Mouse (Mus musculus) forebrain, embryonic 15.5 days (tissue): ENCODE results near the gene Hist1h3f. TPM values are rescaled to one million over a fixed set of nuclear protein-coding genes. Genes with fewer than 3 reads are reported as not detected.
"Not testable (repeated sequence)": the region's sequence is repeated elsewhere in the genome, so short reads cannot be mapped to it uniquely, and the experiment has no call there.

Source experiments
- ATAC-seq: fragments of 200-750 bp; cut with Nextera tagmentation; replicated peaks from 2 replicates; pipeline ENCODE4 v1.8.0; 2017; ENCODE audit warnings: mild to moderate bottlenecking, moderate TSS enrichment, moderate library complexity
- H3K27ac ChIP-seq: fragments of 300-500 bp; sonication (generic); replicated peaks from 2 replicates; pipeline ENCODE4 v1.5.1; 2015; ENCODE audit warnings: mild to moderate bottlenecking, inconsistent platforms
- H3K27me3 ChIP-seq: fragments of 300-500 bp; sonication (generic); 2 replicates; pipeline ENCODE4 v1.6.1; 2015; ENCODE audit warnings: inconsistent platforms
- H3K36me3 ChIP-seq: fragments of 300-500 bp; sonication (generic); 2 replicates; pipeline ENCODE4 v1.6.1; 2015; ENCODE audit warnings: mild to moderate bottlenecking, inconsistent platforms
- H3K4me1 ChIP-seq: fragments of 300-500 bp; sonication (generic); 2 replicates; pipeline ENCODE4 v1.6.1; 2015; ENCODE audit warnings: inconsistent platforms
- H3K4me2 ChIP-seq: fragments of 300-500 bp; sonication (generic); replicated peaks from 2 replicates; pipeline ENCODE4 v1.6.1; 2015; ENCODE audit warnings: mild to moderate bottlenecking, inconsistent platforms
- H3K4me3 ChIP-seq: fragments of 300-500 bp; sonication (generic); 2 replicates; pipeline ENCODE4 v1.5.1; 2015; ENCODE audit warnings: mild to moderate bottlenecking, inconsistent platforms
- H3K9ac ChIP-seq: fragments of 300-500 bp; sonication (generic); replicated peaks from 2 replicates; pipeline ENCODE4 v1.6.1; 2015; ENCODE audit warnings: mild to moderate bottlenecking, inconsistent platforms
- H3K9me3 ChIP-seq: fragments of 300-500 bp; sonication (generic); 2 replicates; pipeline ENCODE4 v1.6.1; 2016; ENCODE audit warnings: inconsistent platforms
- WGBS: fragments of 180-500 bp; shearing (Covaris S2); methylation state at CpG from one replicate; pipeline ENCODE4 v1.1.7; 2015; ENCODE audit warnings: mixed read lengths; 5-methylcytosine and 5-hydroxymethylcytosine counted together
- polyA plus RNA-seq: library from polyadenylated mRNA; unstranded; fragments of >200 nt; fragmentation: Nextera tagmentation; extraction: Ambion mirVana; gene quantifications from 2 replicates; pipeline ENCODE4 v1.2.1, GENCODE M21; 2015

Hist1h3f gene
- polyA plus RNA-seq, 1 experiment from 2014 or later: 0.94 TPM

DNA sequence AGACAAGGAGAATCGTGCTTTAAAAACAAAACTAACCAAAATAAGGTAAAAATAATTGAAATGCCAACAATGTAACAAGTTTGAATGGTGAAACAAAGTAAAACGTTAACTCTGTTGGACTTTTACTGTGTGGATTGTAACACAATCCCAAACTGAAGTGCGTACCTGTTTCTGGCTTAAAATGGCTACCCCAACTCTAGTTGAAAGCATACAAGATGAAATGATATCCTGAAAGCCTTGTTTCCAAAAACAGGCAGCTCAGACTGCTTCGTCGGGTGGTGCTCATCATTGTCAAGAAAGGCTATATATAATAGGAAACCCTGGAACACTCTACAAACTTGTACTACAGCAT is 17.7 kb downstream of the Hist1h3f start:
- H3K27me3 ChIP-seq, ATAC-seq, H3K9me3 ChIP-seq, H3K36me3 ChIP-seq: not testable (repeated sequence)
- H3K4me1 ChIP-seq: peaks cover 14% of the 10 kb centered on the region
- H3K27ac ChIP-seq: peak overlapping the region; percentile 97
- peak overlapping the region; percentile 41 for H3K4me2 ChIP-seq
- H3K9ac ChIP-seq: peak overlapping the region; percentile 72
- peak overlapping the region; percentile 50 for H3K4me3 ChIP-seq
- WGBS: 0% methylated on average over 2 of the region's 5 CpGs

DNA sequence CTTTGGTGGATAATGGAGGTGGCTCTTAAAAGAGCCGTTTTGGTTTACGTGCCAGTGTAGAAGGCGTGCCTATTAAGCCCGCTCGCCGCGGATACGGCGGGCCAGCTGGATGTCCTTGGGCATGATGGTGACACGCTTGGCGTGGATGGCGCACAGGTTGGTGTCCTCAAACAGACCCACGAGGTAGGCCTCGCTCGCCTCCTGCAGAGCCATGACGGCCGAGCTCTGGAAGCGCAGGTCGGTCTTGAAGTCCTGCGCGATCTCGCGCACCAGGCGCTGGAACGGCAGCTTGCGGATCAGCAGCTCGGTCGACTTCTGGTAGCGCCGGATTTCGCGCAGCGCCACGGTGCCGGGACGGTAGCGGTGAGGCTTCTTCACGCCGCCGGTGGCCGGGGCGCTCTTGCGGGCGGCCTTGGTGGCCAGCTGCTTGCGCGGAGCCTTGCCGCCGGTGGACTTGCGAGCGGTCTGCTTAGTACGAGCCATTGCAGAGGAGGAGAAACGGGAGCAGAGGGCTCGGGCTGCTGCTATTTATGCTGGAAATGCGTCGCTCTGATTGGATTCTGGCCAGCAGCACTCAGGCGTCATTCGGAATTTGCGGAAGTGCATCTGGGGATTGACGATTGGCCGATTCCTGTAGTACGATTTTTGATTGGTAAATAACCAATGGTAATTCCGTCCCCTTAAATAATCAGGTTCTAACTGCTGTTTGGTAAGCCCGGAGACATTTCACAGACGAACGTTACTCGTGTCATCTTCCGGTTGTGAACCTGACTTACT is 18.2 kb downstream of the Hist1h3f start, which contains the start of gene Hist1h3e:
Gene Hist1h3e, minus strand, starts transcription at position 487 of the 777 bp plus-strand sequence.
- H3K4me1 ChIP-seq, H3K36me3 ChIP-seq, H3K9me3 ChIP-seq, H3K27me3 ChIP-seq: not testable (repeated sequence)
- under 1% methylated on average over 37 of the region's 67 CpGs for WGBS
- peak within 1 kb of the TSS; percentile 65 for H3K4me2 ChIP-seq
- ATAC-seq: peak; percentile 95
- peak within 1 kb of the TSS; percentile 72 for H3K9ac ChIP-seq
- peak within 1 kb of the TSS; percentile 50 for H3K4me3 ChIP-seq
- H3K27ac ChIP-seq: peak within 1 kb of the TSS; percentile 97

DNA sequence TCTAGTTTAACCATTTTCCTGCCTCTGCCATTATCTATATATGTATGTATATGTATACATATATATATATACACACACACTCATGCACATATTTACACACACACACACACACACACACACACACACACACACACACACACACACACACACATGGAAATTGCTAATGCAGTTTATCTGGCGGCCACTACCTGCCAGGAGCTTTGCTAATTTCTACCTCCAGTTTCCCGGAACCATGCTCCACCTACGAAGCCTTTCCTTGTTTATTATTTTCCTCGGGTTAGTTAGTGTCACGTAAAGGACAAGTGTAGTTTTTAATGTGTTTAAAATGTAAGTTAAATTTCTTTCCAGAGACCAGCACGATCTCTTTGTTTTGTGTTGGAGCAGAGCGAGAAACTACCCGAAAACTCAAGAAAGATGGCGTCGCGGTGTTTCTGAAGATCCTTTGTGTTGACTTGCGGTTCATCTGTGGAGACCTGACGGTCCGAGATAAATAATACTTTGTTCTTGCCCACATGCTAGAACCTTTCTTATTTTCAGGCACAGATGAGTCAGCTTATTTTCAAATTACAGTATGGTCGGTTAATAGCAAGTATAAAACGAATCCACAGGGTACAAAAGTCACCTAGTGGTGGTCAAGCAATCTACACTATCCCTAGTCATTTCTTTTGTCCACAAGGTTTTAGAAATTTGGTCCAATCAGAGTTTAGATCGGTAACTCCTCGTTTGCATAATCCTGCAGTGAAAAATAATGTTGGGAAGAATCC is 19.0 kb downstream of the Hist1h3f start:
- H3K36me3 ChIP-seq: no peaks in the 10 kb centered on the region
- H3K4me1 ChIP-seq: peaks cover 9% of the 10 kb centered on the region; the same call in 1 of the 2 replicates
- peak overlapping the region; percentile 97 for H3K27ac ChIP-seq
- under 1% methylated on average over 18 of the region's 18 CpGs for WGBS
- no peaks in the 10 kb centered on the region for H3K9me3 ChIP-seq
- H3K4me2 ChIP-seq: peak overlapping the region; percentile 65
- peak; percentile 50 for ATAC-seq
- H3K4me3 ChIP-seq: peak overlapping the region; percentile 50
- peak overlapping the region; percentile 56 for H3K9ac ChIP-seq
- no peaks in the 10 kb centered on the region for H3K27me3 ChIP-seq

DNA sequence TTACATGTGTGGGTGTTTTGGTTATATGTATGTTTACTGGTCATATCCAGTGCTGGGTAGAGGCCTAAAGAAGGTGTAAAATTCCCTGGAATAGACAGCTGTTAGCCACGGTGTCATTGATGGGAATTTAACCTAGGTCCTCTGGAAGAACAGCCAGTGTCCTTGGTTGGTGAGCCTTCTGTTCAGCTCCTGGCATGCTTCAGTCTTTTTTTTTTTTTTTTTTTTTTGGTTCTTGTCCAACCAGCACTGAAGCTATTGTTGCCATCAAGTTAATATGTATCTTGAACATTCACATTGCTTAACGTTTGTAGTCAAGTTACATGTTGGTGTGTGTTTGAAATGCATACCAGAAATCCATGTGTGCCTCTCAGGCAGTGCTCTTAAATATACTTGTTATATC is 20.6 kb downstream of the Hist1h3f start:
- no peak for ATAC-seq
- Histone ChIP-seq H3K27me3 (no peaks in the 10 kb centered on the region), H3K4me3 (no peak overlapping the region), H3K4me2 (no peak overlapping the region), H3K9me3 (no peaks in the 10 kb centered on the region), H3K36me3 (no peaks in the 10 kb centered on the region), H3K27ac (peak overlapping the region; percentile 97; the same call in 1 of the 2 replicates), H3K9ac (no peak overlapping the region), H3K4me1 (peaks cover 9% of the 10 kb centered on the region; the same call in 1 of the 2 replicates)
- WGBS: 90% methylated on average over 2 of the region's 2 CpGs

DNA sequence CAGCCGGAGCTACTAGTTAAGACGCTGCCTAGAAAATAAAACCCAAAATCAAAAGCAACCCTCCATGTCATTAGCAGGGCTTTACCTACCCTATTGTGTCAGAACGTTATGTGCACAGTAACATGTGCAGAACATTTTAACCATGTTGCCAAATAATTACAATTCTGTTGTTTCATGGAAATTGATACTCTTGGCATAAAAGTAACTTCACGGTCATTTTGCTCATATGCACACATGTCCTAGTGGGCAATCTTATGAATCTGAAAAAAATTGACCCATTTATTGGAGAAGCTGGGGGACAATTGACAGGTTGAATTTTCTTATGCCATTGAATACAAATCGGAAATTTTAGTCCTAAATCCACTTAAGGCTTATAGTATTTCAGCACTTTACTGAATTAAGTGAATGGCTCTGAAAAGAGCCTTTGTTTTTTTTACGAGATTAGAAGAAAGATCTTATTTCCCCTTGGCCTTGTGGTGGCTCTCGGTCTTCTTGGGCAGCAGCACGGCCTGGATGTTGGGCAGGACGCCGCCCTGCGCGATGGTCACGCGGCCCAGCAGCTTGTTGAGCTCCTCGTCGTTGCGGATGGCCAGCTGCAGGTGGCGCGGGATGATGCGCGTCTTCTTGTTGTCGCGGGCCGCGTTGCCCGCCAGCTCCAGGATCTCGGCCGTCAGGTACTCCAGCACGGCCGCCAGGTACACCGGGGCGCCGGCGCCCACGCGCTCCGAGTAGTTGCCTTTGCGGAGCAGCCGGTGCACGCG is 26.6 kb downstream of the Hist1h3f start:
- not testable (repeated sequence) for H3K9me3 ChIP-seq, H3K36me3 ChIP-seq, H3K27me3 ChIP-seq
- Histone ChIP-seq H3K4me1 (peaks cover 24% of the 10 kb centered on the region), H3K27ac (peak overlapping the region; percentile 97), H3K4me2 (peak overlapping the region; percentile 64), H3K9ac (peak overlapping the region; percentile 54), H3K4me3 (peak overlapping the region; percentile 50)
- under 1% methylated on average over 27 of the region's 41 CpGs for WGBS
- ATAC-seq: peak; percentile 11

DNA sequence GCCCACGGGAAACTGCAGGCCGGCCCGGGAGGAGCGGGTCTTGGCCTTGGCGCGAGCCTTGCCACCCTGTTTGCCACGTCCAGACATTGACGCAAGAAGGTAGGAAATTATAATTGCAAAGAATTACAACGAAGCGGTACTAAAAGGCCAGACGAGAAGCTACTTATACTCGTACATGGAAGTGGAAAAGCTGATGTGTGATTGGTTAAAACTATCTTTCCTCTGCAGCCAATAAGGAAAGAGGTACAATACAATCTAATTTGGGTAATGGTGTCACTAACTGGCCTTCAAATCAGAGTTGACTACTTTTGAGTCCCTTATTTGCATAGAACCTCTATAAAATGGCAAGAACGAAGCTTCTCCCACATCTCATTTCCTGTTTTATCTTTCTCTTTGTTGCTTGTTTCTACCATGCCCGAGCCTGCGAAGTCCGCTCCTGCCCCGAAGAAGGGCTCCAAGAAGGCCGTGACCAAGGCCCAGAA is 27.2 kb downstream of the Hist1h3f start, which contains the start of the genes Hist1h2ae and Hist1h2bg:
Gene Hist1h2ae, minus strand, starts transcription at position 199 of the 482 bp plus-strand sequence.
Gene Hist1h2bg, plus strand, starts transcription at position 375 of the 482 bp plus-strand sequence.
- H3K4me1 ChIP-seq: peaks cover 25% of the 10 kb centered on the region
- ATAC-seq: peak; percentile 93
- peak within 1 kb of the TSS; percentile 50 for H3K4me3 ChIP-seq
- H3K27ac ChIP-seq: peak within 1 kb of the TSS; percentile 97
- no peaks in the 10 kb centered on the region for H3K36me3 ChIP-seq
- WGBS: under 1% methylated on average over 18 of the region's 18 CpGs
- peak within 1 kb of the TSS; percentile 64 for H3K4me2 ChIP-seq
- no peaks in the 10 kb centered on the region for H3K9me3 ChIP-seq
- H3K27me3 ChIP-seq: no peaks in the 10 kb centered on the region
- H3K9ac ChIP-seq: peak within 1 kb of the TSS; percentile 69

DNA sequence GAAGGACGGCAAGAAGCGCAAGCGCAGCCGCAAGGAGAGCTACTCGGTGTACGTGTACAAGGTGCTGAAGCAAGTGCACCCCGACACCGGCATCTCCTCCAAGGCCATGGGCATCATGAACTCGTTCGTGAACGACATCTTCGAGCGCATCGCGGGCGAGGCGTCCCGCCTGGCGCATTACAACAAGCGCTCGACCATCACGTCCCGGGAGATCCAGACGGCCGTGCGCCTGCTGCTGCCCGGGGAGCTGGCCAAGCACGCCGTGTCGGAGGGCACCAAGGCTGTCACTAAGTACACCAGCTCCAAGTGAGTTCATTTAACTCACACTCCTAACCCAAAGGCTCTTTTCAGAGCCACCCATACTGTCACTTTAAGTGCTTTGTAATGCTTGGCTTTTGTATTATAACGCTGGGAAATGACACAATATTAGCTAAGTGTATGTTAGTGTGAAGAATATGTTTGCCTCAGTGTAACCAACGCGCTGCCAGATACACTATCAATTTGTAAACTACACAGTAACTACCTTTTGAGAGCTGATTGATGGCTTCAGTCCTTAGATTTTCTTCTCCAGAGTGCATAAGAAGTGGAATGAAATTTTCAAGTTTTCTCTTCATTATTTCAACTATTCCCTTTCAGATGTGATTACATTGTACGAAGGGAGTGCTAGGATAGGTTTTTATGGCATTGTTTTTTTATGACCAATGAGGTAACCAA is 27.8 kb downstream of the Hist1h3f start:
- peak overlapping the region; percentile 64 for H3K4me2 ChIP-seq
- not testable (repeated sequence) for H3K9me3 ChIP-seq, ATAC-seq, H3K36me3 ChIP-seq, H3K27me3 ChIP-seq
- H3K9ac ChIP-seq: peak overlapping the region; percentile 69
- peak overlapping the region; percentile 50 for H3K4me3 ChIP-seq
- H3K27ac ChIP-seq: peak overlapping the region; percentile 97
- peaks cover 31% of the 10 kb centered on the region for H3K4me1 ChIP-seq
- WGBS: 0% methylated on average over 20 of the region's 34 CpGs

DNA sequence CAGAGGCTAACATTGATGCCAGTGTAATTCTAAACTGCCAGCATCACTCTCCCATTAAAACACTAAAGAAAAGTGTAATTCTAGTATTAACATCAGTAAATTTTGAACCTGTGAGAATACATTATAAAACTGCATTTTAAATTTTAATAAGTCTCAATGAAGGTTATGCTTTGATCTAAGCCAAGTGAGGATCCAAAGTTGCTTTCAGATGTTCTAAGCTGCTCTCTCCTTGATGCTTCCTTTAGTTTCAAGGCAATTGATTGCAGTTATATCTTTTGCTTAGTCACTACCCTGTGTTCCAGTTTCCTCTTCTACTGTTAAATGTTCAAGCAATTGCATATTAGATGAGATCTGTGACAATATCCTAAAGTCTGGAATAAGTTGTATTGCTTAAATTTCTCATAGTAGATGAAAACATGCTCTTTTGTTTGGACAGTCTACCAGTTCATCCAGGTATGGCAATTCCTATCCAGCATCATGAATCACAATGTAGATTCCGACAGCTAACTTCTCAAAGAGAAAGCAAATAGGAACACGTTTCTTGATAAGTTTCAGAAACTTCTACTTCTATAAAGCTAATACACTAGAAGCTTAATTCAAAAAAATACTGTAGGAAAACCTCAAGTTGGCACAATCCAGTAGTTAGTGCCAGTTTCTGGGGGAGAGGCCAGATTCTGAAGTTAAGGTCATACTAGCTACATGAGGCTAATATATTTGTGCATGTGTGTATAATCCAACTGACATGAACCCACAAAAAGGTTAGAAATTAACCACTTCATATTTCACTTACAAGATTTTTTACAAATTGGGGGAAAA is 28.6 kb downstream of the Hist1h3f start:
- peak overlapping the region; percentile 50 for H3K4me3 ChIP-seq
- H3K27ac ChIP-seq: peak overlapping the region; percentile 97
- H3K4me1 ChIP-seq: peaks cover 38% of the 10 kb centered on the region
- H3K9ac ChIP-seq: peak overlapping the region; percentile 69
- 37% methylated on average over 2 of the region's 2 CpGs for WGBS
- H3K27me3 ChIP-seq: no peaks in the 10 kb centered on the region
- H3K9me3 ChIP-seq: no peaks in the 10 kb centered on the region
- H3K4me2 ChIP-seq: peak overlapping the region; percentile 64
- H3K36me3 ChIP-seq: no peaks in the 10 kb centered on the region
- ATAC-seq: no peak

DNA sequence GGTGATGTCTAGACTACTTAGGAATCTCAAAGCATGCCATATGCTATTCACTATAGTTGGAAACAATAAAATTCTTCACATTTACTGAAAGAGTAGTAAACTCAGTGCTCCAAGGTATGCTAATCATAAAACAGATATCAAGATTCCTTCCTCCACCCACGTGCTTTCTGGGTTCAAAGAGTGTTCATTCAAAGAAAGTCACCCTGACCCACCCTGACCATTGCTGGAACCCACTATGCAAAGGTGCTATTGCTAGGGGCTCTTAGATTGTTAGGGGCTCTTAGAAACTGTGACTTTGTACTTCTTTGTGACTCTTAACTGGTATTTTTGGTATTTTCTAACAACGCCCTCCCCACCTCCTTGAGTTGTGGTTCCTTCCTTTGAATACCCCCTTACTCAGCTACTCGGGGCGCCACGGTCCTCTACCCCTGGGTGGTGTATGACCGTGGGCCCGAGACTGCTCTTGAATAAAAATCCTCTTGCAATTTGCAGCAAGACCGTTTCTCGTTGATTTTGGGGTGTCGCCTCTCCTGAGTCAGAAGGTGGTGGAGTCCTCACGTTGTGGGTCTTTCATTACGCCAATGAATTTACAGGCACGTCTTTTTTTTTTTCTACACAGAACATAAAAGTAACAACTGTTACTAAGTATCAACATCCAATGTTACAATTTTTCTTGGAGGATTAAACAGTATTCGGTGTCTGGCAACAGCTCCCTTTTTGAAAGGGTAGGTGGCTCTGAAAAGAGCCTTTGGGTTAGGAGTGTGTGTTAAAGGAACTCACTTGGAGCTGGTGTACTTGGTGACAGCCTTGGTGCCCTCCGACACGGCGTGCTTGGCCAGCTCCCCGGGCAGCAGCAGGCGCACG is 29.4 kb downstream of the Hist1h3f start:
- not testable (repeated sequence) for H3K27me3 ChIP-seq, ATAC-seq, H3K9me3 ChIP-seq, H3K36me3 ChIP-seq
- peak overlapping the region; percentile 69 for H3K9ac ChIP-seq
- peak overlapping the region; percentile 97 for H3K27ac ChIP-seq
- peak overlapping the region; percentile 64 for H3K4me2 ChIP-seq
- H3K4me1 ChIP-seq: peaks cover 38% of the 10 kb centered on the region
- 6% methylated on average over 20 of the region's 20 CpGs for WGBS
- H3K4me3 ChIP-seq: peak overlapping the region; percentile 50
